Mouse (Mus musculus): ENCODE results near the gene Ptprn2. TPM values are rescaled to one million over a fixed set of nuclear protein-coding genes. Genes with fewer than 3 reads are reported as not detected.

Gene Ptprn2
- polyA plus RNA-seq, 1 experiment, result 1.2 TPM

- no peaks in the 10 kb centered on the region for H3K36me3 ChIP-seq (ENCODE audit: control insufficient read depth, insufficient read depth, low read length)
- 41% methylated on average over 5 of the region's 5 CpGs for WGBS
- H3K4me1 ChIP-seq (replicated peaks; ENCODE audit: control insufficient read depth, insufficient read depth, low read length), result no peaks in the 10 kb centered on the region
- no peaks in the 10 kb centered on the region for H3K27me3 ChIP-seq (ENCODE audit: control insufficient read depth, insufficient read depth, low read length)
- H3K4me3 ChIP-seq (ENCODE audit: control insufficient read depth, insufficient read depth, low read length), result no peak overlapping the region
- H3K27ac ChIP-seq (ENCODE audit: control insufficient read depth, insufficient read depth, low read length), result no peak overlapping the region
- DNase-seq, result peak; percentile 64
- no peak for TF ChIP-seq POLR2A (IDR thresholded peaks at IDR 0.05; ENCODE audit: control insufficient read depth, extremely low read depth, insufficient read depth, low read length, poor library complexity)
Observed at GRCm38 (mm10) chr12:116619868-116620267, 134.3 kb downstream of the Ptprn2 start.

- DNase-seq, result no peak
- 79% methylated on average over 3 of the region's 3 CpGs for WGBS
Observed at GRCm38 (mm10) chr12:116620299-116620698, 134.8 kb downstream of the Ptprn2 start.

GRCm38 (mm10) chr12:116621325-116622040 is 136.0 kb downstream of the Ptprn2 start:
- no peaks in the 10 kb centered on the region for H3K27me3 ChIP-seq (ENCODE audit: control insufficient read depth, insufficient read depth, low read length)
- H3K27ac ChIP-seq (ENCODE audit: control insufficient read depth, insufficient read depth, low read length), result no peak overlapping the region
- H3K36me3 ChIP-seq (ENCODE audit: control insufficient read depth, insufficient read depth, low read length), result no peaks in the 10 kb centered on the region
- no peak for TF ChIP-seq POLR2A (IDR thresholded peaks at IDR 0.05; ENCODE audit: control insufficient read depth, extremely low read depth, insufficient read depth, low read length, poor library complexity)
- no peak for TF ChIP-seq CTCF (IDR thresholded peaks at IDR 0.05; ENCODE audit: borderline replicate concordance, control insufficient read depth, extremely low read depth, insufficient read depth, low read length, poor library complexity)
- no peak overlapping the region for H3K4me3 ChIP-seq (ENCODE audit: control insufficient read depth, insufficient read depth, low read length)
- no peak for DNase-seq
- no peaks in the 10 kb centered on the region for H3K4me1 ChIP-seq (replicated peaks; ENCODE audit: control insufficient read depth, insufficient read depth, low read length)
- WGBS, result 81% methylated on average over 10 of the region's 10 CpGs

More at GRCm38 (mm10) chr12:116620299-116620698, 134.8 kb downstream of the Ptprn2 start:
- Histone ChIP-seq H3K4me1 (replicated peaks; ENCODE audit: control insufficient read depth, insufficient read depth, low read length) (no peaks in the 10 kb centered on the region), H3K36me3 (ENCODE audit: control insufficient read depth, insufficient read depth, low read length) (no peaks in the 10 kb centered on the region), H3K4me3 (ENCODE audit: control insufficient read depth, insufficient read depth, low read length) (no peak overlapping the region), H3K27me3 (ENCODE audit: control insufficient read depth, insufficient read depth, low read length) (no peaks in the 10 kb centered on the region), H3K27ac (ENCODE audit: control insufficient read depth, insufficient read depth, low read length) (no peak overlapping the region)
- TF ChIP-seq CTCF (IDR thresholded peaks at IDR 0.05; ENCODE audit: borderline replicate concordance, control insufficient read depth, extremely low read depth, insufficient read depth, low read length, poor library complexity), result no peak
- TF ChIP-seq POLR2A (IDR thresholded peaks at IDR 0.05; ENCODE audit: control insufficient read depth, extremely low read depth, insufficient read depth, low read length, poor library complexity), result no peak

GRCm38 (mm10) chr12:116622665-116623387 is 137.3 kb downstream of the Ptprn2 start:
- no peaks in the 10 kb centered on the region for H3K4me1 ChIP-seq (replicated peaks; ENCODE audit: control insufficient read depth, insufficient read depth, low read length)
- H3K27me3 ChIP-seq (ENCODE audit: control insufficient read depth, insufficient read depth, low read length), result no peaks in the 10 kb centered on the region
- no peak for DNase-seq
- WGBS, result 82% methylated on average over 6 of the region's 6 CpGs
- H3K36me3 ChIP-seq (ENCODE audit: control insufficient read depth, insufficient read depth, low read length), result no peaks in the 10 kb centered on the region
- no peak overlapping the region for H3K27ac ChIP-seq (ENCODE audit: control insufficient read depth, insufficient read depth, low read length)
- no peak for TF ChIP-seq CTCF (IDR thresholded peaks at IDR 0.05; ENCODE audit: borderline replicate concordance, control insufficient read depth, extremely low read depth, insufficient read depth, low read length, poor library complexity)
- no peak for TF ChIP-seq POLR2A (IDR thresholded peaks at IDR 0.05; ENCODE audit: control insufficient read depth, extremely low read depth, insufficient read depth, low read length, poor library complexity)
- H3K4me3 ChIP-seq (ENCODE audit: control insufficient read depth, insufficient read depth, low read length), result no peak overlapping the region

GRCm38 (mm10) chr12:116625391-116626281 is 140.1 kb downstream of the Ptprn2 start:
- Histone ChIP-seq H3K27me3 (ENCODE audit: control insufficient read depth, insufficient read depth, low read length) (no peaks in the 10 kb centered on the region), H3K4me1 (replicated peaks; ENCODE audit: control insufficient read depth, insufficient read depth, low read length) (no peaks in the 10 kb centered on the region), H3K27ac (ENCODE audit: control insufficient read depth, insufficient read depth, low read length) (no peak overlapping the region), H3K36me3 (ENCODE audit: control insufficient read depth, insufficient read depth, low read length) (no peaks in the 10 kb centered on the region), H3K4me3 (ENCODE audit: control insufficient read depth, insufficient read depth, low read length) (no peak overlapping the region)
- 53% methylated on average over 9 of the region's 9 CpGs for WGBS
- TF ChIP-seq POLR2A (IDR thresholded peaks at IDR 0.05; ENCODE audit: control insufficient read depth, extremely low read depth, insufficient read depth, low read length, poor library complexity) (no peak), CTCF (IDR thresholded peaks at IDR 0.05; ENCODE audit: borderline replicate concordance, control insufficient read depth, extremely low read depth, insufficient read depth, low read length, poor library complexity) (no peak)
- DNase-seq, result peak; percentile 47

- WGBS, result 54% methylated on average over 3 of the region's 3 CpGs
- no peak overlapping the region for H3K27ac ChIP-seq (ENCODE audit: control insufficient read depth, insufficient read depth, low read length)
- H3K27me3 ChIP-seq (ENCODE audit: control insufficient read depth, insufficient read depth, low read length), result no peaks in the 10 kb centered on the region
- no peak for DNase-seq
- no peak overlapping the region for H3K4me3 ChIP-seq (ENCODE audit: control insufficient read depth, insufficient read depth, low read length)
- H3K36me3 ChIP-seq (ENCODE audit: control insufficient read depth, insufficient read depth, low read length), result no peaks in the 10 kb centered on the region
- no peak for TF ChIP-seq POLR2A (IDR thresholded peaks at IDR 0.05; ENCODE audit: control insufficient read depth, extremely low read depth, insufficient read depth, low read length, poor library complexity)
- no peak for TF ChIP-seq CTCF (IDR thresholded peaks at IDR 0.05; ENCODE audit: borderline replicate concordance, control insufficient read depth, extremely low read depth, insufficient read depth, low read length, poor library complexity)
- no peaks in the 10 kb centered on the region for H3K4me1 ChIP-seq (replicated peaks; ENCODE audit: control insufficient read depth, insufficient read depth, low read length)
Observed at GRCm38 (mm10) chr12:116628992-116629391, 143.5 kb downstream of the Ptprn2 start.
